Mouse (Mus musculus) forelimb bud, embryonic 11.5 days (tissue): ENCODE data around the gene Traf1.

Source experiments
- DNase-seq: peaks from one replicate; pipeline ENCODE4 v3.0.0-alpha.2; 2012; ENCODE audit warnings: low read depth, low spot score

The Traf1 gene

GRCm38 (mm10) chr2:34941061-34941675 is 20.4 kb downstream of the Traf1 start:
- DNase-seq: peak; percentile 66

DNA sequence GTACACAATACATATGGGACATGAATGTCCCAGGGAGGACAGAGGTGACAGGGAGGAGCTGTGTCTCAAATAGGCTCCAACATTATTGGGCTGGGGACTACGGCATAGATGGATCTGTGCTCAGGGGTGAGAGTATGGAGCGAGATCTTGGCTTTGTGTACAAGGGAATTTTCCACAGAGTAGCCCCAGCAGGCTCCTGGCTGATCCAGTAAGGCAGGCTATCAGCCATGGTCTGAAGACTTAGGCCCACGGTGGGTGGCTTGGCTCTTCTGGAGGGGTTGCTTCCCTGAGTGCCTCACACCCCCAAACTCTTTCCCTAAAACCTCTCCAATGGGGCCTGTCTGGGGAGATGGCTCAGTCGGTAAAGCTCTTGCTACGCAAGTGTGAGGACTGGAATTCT is 21.3 kb downstream of the Traf1 start:
- no peak for DNase-seq

DNA sequence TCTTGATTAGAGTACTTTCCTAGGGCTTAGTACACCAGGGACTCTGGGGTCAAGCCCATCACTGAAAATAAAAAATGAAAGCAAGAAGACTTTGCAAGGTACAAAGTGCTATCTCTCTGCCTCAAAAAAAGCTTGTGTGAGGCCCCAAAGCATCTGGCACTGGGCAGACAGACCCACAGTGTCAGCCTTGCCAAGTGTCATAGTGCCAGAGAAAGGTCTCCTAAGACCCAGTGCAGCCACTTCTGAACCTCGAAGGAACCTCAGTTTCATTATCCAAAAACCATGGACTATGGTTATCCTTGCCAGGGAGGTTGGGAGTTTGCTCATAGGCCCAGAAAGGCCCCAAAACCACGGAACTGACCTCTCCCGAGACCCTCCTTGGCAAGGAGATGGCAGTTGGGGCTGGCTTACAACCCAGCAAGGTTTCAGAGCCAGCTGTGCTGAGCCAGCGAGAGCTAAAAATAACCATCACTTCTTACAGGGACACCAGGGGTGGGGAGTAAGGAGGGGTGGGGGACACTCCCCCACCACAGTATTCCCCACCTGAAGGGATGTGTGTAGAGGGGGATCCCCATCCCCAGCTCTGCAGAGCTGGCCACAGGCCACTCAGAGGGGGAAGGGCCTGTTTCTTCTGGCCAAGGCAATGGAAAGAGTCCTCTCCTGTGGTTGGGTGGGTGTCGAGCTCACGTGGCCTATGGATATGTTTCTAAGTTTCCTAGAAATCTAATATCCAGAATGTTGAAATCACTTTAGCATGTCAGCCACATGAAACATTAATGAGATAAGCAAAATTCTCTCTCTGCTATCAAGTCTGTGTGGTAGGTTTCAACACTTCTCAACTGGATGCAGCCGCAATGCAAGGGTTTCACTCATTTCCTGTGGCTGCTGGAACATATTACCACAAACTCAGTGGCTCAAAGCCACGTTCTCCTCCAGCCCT is 23.0 kb downstream of the Traf1 start:
- DNase-seq: no peak

DNA sequence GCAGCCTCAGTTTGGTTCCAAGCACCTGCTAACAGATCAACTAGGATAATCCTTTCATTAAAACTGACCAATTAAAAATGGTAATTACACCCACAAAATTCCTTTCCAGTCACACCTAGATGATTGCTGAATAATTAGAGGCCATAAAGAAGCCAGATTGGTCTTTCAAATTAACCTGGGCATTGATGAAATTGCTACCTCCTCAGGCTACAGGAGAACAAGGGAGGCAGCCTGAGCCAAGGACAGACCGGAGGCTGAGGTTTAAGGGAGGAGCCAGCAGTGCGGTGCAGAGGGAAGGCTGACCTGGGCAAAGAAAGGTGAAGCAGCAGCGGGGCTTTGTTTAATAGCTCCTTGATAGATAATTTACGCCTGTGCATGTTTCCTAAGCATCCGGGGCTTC is 24.1 kb downstream of the Traf1 start:
- no peak for DNase-seq

DNA sequence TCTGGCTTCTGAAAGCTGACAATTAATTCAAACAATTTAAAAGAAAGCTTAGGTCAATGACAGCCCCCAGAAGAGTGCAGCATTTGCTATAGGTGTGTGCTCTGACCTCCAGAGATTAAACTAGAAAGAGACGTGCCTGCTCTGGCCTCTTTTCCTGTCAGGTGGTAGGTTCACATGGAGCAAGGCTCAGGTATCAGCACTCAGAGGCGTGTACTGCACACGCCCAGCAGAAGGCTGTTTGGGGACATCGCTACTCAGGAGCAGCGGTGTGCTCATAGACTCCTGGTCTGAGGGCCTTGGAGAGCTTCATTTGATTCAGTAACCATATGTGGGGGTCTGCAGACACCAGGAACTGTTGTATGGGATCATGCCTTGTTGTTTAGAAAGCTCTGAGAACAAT is 34.3 kb downstream of the Traf1 start:
- no peak for DNase-seq

DNA sequence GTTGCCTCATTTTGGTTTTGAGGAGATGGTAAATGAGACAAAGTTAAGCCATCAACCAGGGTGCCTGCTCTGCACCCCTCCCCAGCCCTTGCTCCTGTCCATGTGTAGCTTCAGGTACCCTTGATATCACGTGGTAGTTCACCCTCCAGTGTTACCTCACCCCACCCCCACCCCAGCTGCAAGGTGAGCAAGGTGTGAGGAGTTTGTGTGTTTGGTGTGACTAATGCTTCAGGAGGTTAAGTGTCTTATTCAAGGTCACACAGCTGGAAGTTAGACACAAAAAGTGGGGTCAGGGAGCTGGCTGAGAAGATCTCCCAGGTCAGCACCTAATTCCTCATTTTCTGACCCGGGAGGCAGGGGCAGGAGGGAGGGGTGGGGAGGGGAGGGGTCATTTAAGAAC is 38.8 kb downstream of the Traf1 start:
- no peak for DNase-seq

DNA sequence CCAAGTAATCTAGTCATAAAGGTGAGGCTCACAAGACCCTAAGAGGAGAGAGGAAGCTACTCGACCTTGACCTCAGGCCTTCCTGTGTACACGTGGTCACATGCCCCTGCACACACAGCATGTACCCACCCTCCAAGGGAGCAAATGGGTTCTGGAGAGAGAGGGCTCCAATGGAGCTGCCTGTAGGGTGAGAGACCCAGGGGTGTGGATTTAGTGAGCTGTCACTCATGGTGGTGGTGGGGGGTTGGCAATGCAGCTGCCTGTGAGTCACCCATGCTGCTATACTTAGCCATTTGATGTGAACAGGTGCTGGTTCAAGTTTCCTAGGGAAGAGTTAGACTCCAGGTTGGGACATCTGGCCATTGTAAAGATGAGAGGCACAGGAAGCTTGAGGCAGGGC is 41.4 kb downstream of the Traf1 start:
- DNase-seq: no peak

- DNase-seq: no peak
These were observed 46.5 kb downstream of the Traf1 start for GRCm38 (mm10) chr2:34915103-34915502.

DNA sequence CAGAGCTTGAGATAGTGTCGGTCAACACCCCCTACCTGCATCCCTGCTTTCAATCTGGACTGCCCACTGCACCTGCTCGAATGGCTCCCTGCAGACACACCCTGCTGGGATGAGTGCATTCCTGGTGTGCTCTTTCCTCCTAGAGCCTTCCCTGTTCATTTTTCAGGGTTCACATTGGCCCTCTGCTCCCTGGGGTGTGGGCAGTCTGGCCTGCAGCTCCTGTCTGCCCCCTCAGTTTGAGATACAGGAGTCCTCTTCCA is 46.8 kb downstream of the Traf1 start:
- DNase-seq: no peak

DNA sequence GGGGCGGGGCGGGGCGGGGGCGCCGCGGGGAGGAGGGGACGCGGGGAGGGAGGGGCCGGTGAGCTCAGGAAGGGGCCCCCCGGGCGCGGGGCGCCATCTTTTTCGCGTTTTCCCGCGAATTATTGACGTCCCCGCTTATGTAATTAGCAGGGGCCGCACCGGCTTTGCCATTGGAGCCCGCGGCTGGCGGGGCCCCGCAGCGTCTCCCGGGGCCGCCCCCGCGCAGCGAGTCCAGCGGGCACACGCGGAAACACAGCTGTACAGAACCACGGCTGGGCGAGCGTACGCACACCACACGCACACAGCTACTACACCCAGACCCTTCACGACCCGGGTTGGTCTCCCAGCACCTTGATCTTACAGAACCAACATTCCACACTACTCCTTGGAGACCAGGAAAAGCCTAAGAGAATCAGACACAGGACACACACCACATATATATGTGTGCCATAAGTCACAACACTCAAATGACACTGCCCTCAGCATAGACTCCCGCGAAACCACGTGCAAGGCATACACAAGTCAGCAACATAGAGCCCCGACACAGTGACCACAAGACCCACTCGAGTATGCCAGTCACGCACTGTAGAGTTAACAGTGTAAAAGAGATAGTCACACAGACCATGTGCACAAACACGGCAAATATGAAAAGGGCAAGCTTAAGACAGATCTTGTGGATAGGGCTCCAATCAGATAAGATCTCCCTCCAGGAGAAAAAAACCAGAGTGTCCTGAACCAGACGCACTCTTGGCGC is 47.3 kb downstream of the Traf1 start:
- no peak for DNase-seq

DNA sequence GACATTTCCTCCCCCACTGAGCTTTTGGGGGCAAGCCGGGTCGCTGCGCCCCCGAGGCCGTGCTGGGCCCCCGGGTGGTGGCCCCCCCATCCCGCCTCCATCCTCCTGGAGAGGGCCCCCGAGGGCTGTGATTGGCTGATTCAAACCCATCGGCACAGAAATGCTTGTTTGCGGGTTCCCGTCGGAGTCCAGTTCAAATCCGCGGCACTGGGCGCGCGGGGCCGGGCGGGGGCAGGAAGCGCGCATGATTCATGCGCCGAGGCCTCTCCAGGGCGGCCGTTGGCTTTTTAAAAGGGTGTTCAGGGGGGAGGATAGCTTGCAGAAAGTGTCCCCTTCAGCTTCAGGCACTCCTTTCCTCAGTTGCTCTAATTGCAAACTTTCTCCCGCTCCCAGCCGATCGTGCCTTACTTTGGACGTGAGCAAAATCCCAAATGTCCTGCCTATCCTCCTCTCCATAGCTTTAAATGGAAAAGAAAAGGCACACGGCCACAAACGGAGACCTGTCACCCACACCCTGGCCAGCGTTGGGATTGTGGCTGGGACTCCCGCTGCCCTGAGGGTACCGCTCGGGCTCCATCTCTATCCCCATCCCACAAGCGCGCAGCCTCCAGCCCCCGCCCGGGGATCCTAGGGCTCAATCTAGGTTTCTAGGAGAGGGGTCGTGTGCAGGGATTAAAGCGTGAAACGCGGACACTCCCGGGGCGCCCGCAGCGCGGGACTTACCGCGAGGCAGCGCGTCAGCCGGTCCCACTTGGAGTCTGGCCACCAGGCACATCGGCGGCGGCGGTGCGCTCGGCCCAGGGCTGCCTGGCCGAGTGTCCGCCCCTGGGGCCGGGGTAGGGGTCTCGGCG is 48.1 kb downstream of the Traf1 start, which contains the start of gene Phf19:
Gene Phf19 (minus strand): TSS at position 809 of the 851 bp plus-strand sequence.
- DNase-seq: no peak

DNA sequence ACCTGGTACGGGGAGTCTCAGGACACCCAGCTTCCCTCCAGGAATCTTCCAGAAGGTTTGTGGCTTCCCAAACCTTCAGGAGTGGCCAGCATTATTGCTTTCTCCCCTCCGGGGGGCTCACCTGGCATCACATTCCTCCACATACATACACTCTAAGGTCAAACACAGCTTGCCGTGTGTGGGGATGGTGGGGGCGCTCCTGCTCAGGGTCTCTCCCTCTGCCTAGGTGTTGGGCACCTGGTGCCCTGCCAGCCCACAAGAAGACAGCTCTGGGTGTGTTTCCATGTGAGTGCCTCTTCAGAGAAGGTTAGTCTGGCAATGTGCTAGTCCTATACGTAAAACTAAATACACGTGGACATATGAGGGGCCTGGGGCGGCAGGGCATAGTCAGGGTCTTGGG is 49.0 kb downstream of the Traf1 start:
- no peak for DNase-seq

- DNase-seq: no peak
These were observed 49.7 kb downstream of the Traf1 start for GRCm38 (mm10) chr2:34911871-34912270.

GRCm38 (mm10) chr2:34909719-34910118 is 51.9 kb downstream of the Traf1 start:
- no peak for DNase-seq

GRCm38 (mm10) chr2:34906861-34907604 is 54.5 kb downstream of the Traf1 start:
- DNase-seq: no peak

- DNase-seq: no peak
These were observed 55.1 kb downstream of the Traf1 start for GRCm38 (mm10) chr2:34906426-34906825.

- DNase-seq: peak; percentile 94
These were observed 56.6 kb downstream of the Traf1 start for GRCm38 (mm10) chr2:34904849-34905542.

DNA sequence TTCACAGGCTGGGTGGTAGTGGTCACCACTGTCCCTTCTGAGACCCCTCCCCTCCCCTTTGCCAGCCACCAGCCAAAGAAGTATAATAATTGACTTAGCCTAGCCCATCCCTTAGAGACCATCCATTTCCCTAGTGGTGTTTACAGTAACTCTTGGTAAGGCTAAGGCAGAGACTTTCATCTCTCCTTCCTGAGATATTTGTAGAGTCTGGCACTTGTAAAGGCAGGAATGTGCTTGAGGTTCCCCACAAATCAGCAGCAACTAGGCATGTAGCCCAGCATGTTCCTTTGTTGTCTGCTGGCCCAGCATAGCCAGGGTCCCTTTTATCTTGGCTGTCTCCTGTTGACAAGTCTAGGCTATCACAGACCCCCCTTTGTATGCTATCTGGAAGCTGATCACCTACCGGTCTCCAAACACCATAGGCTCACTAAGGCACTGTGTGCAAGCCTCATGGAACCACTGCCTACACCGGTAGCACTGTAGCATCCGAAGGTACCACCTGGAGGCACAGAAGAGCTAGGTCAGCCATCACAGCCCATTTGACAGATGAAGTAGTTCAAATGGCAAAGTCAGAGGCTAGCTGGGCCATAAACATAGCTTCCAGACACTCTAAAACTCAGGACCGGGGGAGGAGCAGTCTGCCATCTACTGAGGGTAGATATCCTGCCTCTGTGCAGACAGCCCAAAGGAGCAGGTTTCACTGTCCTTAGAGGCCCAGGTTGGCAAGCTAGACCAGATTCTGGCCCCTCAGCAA is 57.7 kb downstream of the Traf1 start:
- no peak for DNase-seq

- DNase-seq: no peak
These were observed 58.4 kb downstream of the Traf1 start for GRCm38 (mm10) chr2:34903191-34903590.

DNA sequence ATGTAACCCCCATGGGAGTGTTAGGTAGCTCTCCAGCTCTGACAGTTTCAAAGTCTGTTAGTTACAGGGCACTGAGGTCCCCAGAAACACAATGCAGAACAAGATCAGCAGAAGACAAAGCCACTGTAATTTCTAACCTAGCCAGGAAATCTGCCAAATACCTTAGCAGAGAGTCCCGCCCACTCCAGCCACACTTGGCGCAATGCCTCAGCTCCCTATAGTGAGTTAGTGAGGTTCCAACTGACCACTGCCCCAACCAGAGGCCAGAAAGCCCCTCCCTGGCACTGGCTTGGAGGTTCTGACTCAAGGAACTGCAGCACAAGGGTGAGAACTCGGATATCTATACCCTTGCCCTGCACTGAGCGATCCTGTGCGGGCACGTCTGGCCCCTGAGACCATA is 58.8 kb downstream of the Traf1 start:
- DNase-seq: no peak
